Mouse (Mus musculus) ZHBTc4 (cell line): Measurements from ENCODE around the gene Tas1r3.

Source experiments
- DNase-seq: peaks from one replicate; pipeline ENCODE4 v3.0.0-alpha.2; 2011; ENCODE audit warnings: low read depth, low spot score

Gene Tas1r3

DNA sequence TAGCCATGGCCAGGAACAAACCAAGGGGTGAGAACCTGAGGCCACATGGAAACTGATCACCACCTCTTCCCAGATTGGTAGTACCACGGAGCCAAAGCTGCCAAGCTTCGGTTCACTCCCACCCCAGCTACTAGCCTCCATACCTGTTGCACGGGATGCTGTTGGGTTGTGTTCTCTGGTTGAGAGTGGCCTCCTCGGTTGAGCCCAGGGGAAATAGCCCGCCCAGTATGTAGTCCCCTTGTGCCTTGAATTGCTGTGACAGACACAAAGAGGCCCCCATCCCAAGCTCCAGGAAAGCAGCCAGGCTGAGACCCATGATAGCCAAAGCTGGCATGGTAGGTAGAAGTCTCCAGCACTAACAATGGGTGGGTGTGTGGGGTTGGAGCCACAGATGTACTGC lies at the start of gene Tas1r3:
Tas1r3 (minus strand) TSS at position 362 of the 400 bp plus-strand sequence.
- no peak for DNase-seq

- no peak for DNase-seq
Observed at GRCm38 (mm10) chr4:155908751-155909150, 45.6 kb upstream of the Tas1r3 start.

- DNase-seq, result no peak
Observed at GRCm38 (mm10) chr4:155908281-155908680, 45.1 kb upstream of the Tas1r3 start.

DNA sequence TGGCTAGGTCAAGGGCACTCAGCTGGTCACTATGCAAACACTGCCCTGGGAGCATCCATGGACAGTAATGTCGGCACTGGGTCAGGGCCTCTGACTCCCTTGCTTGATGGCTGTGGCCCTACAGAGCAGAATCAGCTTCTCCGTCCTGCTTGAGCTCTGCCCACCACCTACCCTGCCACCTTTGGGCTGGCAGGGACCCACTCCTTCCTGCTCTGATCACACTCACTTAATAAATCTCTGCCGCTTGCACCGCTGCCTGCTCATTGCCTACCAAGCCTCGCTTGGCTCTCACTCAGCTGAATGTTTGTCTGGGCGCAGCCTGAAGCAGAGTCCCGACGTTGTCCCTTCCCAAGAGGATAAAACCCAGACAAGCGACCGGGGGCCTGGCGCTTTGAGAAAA lies 43.8 kb upstream of the Tas1r3 start:
- no peak for DNase-seq

- no peak for DNase-seq
Observed at GRCm38 (mm10) chr4:155906125-155906524, 43.0 kb upstream of the Tas1r3 start.

DNA sequence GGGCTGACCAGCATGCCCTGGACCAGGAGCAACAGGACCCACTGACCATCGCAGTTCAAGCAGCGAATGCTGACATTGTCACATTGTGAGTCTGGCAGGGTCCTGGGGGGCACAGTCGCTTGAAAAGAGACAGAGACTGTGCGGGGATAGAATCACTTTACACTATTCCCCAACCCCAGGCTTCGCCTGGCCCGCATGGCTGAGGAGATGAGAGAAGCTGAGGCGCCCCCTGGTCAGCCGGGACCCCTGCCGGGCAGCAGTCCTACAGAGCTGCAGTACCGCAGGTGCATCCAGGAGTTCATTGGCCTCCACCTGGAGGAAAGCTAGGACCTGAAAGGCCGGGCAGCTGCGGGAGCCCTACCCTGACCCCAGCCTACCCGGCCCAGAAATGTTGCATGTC lies 42.5 kb upstream of the Tas1r3 start:
- no peak for DNase-seq

DNA sequence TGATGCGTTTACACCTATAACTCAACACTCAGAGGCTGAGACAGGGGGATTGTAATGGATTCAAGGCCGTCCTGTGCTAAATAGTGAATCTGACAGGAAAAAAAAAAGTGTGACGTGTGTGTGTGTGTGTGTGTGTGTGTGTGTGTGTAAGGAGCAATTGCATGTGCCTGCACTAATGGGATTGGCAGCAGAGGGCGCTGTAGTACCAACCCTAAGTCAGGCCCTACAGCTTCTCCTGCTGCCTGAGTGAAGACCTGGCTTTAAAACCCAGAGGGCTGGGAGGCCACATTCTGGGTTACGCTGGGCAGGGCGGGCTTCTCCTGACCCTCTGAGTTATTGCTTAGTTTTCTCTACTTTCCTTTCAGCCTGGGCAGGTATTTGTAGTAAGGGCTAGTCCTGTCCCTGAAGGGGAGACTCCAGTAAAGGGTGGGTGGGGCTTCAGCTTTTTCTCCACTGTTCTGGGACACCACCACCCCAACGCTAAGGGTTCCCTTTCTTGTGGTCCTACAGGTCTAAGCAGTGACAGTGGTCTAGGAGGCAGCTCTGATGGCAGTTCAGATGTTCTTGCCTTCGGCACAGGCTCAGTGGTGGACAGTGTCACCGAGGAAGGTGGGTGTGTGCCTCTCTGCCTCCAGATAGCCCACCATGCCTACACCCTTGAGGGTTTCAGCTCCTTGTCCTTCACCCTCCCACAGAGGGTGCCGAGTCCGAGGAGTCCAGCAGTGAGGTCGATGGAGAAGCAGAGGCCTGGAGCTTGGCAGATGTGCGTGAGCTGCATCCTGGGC lies 41.3 kb upstream of the Tas1r3 start:
- DNase-seq, result peak; percentile 86

DNA sequence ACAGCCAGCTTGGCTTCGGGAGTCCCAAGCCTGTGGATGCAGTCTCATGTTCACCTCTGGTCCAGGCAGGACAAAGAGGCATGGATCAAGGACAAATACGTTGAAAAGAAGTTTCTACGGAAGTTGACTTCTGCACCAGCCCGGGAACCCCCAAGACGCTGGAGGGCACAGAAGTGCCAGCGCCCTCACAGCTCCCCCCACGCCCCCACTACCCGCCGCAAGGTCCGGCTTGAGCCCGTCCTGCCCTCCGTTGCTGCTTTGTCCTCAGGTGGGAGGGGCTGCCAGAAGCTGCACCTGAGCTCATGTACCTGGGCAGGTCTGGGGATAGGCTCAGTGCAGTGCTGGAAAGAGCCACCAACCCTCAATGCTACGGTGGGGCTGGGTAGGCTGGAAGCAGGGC lies 40.1 kb upstream of the Tas1r3 start:
- no peak for DNase-seq

- DNase-seq, result no peak
Observed at GRCm38 (mm10) chr4:155901205-155901604, 38.0 kb upstream of the Tas1r3 start.

GRCm38 (mm10) chr4:155899355-155899754 lies 36.2 kb upstream of the Tas1r3 start:
- no peak for DNase-seq

DNA sequence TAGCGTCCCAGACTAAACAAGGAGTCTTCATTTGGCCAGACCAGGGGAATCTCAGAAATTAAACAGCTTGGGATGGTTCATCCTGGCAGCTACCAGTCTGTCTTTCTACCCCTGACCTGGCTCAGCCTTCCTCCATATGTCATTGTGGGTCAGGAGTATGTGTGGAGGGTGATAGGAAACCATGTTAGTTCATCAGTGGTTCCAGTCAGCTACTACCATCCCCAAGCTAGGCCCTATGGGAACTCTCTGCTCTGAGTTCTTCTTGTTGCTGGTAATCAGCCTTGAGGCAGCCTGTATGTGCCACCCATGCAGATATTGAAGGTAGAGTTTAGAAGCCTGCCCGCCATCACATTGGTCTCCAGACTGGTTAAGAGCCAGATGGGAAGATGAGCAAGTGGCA lies 35.2 kb upstream of the Tas1r3 start:
- no peak for DNase-seq

DNA sequence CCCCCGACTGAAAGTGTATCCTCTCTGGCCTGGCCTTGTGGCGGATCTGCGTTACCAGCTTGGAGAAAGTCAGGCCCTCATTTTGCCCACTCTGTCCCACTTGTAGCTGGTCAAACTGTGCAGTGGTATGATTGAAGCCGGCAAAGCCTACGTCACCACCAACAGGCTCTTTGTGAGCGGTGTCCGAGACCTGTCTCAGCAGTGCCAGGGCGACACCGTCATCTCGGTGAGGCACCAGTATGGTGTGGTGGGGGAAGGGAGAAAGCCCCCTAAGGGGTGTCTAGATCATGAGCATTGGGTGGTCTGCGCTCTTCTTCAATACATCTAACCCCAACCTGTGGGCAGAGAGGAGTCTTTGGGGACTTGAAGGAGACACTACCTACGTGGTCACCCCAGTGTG lies 33.3 kb upstream of the Tas1r3 start:
- DNase-seq, result no peak

GRCm38 (mm10) chr4:155895826-155896225 lies 32.7 kb upstream of the Tas1r3 start:
- DNase-seq, result no peak

DNA sequence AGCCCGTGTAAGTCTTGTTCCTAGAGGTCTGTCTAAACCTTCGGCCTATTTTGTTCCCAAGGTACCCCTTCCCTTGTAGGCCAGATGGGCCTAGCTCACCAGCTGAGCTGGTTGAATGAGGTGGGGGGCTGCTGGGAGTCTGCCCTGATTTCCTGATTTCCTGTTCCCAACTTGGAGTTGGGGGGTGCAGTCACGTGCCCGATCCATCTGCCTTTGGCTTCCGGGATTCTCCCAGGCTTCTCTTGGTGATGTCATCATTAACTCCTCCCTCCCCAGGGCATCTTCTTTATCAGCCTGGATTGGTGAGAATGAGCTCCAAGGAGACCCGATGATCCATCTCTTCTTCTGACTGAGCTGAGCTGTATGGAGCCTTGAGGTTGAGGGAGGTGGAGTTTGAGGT lies 32.1 kb upstream of the Tas1r3 start:
- peak; percentile 55 for DNase-seq

- peak; percentile 23 for DNase-seq
Observed at GRCm38 (mm10) chr4:155894311-155894881, 31.2 kb upstream of the Tas1r3 start.

GRCm38 (mm10) chr4:155893212-155893690 lies 30.1 kb upstream of the Tas1r3 start:
- DNase-seq, result no peak

- DNase-seq, result peak; percentile 21
Observed at GRCm38 (mm10) chr4:155892438-155893211, 29.5 kb upstream of the Tas1r3 start.

GRCm38 (mm10) chr4:155892017-155892416 lies 28.9 kb upstream of the Tas1r3 start:
- DNase-seq, result peak; percentile 90

DNA sequence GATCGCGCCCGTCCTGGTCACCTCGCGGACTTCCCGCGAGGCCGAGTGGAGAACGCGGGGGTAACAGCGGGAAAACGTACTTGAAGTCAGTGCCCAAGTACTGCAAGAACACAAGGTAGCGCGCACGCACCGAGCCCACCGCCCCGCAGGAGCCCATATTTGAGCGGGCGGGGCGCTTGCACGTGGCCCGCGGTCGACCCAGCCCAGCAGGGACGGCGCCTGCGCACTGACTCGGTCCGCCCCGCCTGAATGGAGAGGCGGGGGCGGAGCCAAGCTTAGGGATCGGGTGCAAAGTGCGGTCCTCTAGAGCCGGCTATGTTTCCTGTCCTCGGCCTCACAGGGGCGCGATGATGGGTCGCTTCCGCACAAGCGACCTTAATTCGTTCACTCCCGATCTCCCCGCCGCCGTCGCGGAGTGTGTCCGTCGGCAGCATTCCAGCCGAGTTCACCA lies 28.4 kb upstream of the Tas1r3 start, which contains the start of the genes Pusl1 and Acap3:
Pusl1 (minus strand) TSS at position 231 of the 451 bp plus-strand sequence.
Acap3 (plus strand) TSS at position 272 of the 451 bp plus-strand sequence.
- peak; percentile 98 for DNase-seq

- DNase-seq, result no peak
Observed at GRCm38 (mm10) chr4:155891011-155891471, 27.9 kb upstream of the Tas1r3 start.

DNA sequence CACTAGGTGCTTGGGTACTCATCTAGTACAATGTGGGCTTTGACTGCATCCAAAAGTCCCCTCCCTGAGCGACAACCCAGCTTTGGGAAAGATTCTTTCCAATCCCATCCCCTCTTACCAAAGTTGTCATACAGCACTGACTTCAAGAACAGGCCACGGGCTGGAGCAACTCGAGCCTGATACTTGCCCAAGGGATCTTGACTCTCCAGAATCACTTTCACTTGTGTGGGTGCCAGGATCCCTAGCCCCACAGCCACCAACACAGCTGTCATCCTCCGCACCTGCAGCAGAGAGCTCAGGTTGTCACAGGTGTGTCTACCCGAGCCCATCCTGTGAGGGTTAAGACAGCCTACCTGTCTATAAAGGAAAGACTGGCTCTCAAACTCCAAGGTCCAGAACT lies 26.2 kb upstream of the Tas1r3 start:
- DNase-seq, result no peak

DNA sequence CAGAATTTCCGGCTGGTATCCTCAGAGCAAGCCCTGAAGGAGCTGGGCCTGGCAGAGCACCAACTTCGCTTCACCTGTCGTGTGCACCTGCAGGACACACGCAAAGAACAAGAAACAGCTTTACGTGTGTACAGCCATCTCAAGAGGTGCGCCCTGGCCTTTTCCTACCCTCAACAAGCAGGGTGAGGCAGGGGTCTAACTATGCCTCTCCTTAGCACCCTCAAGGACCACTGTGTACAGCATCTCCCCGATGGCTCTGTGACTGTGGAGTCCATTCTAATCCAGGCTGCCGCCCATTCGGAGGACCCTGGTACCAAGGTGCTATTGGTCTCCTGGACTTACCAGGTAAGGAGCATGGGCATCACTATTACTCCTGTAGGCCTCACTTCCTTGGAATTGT lies 25.0 kb upstream of the Tas1r3 start:
- DNase-seq, result no peak
